Mouse (Mus musculus) liver, embryonic 14.5 days (tissue): ENCODE measurements around the gene Clec3a.
A peak's percentile ranks its signal among the peaks of the same experiment; 100 is the strongest.

Experiments
- CTCF ChIP-seq: IDR thresholded peaks from 2 replicates; pipeline ENCODE4 v1.5.1; 2016; ENCODE audit warnings: antibody characterized with exemption, low read depth, control low read depth
- EP300 ChIP-seq: IDR thresholded peaks from 2 replicates; pipeline ENCODE4 v1.6.1; 2016; ENCODE audit warnings: antibody characterized with exemption, low read depth

DNA sequence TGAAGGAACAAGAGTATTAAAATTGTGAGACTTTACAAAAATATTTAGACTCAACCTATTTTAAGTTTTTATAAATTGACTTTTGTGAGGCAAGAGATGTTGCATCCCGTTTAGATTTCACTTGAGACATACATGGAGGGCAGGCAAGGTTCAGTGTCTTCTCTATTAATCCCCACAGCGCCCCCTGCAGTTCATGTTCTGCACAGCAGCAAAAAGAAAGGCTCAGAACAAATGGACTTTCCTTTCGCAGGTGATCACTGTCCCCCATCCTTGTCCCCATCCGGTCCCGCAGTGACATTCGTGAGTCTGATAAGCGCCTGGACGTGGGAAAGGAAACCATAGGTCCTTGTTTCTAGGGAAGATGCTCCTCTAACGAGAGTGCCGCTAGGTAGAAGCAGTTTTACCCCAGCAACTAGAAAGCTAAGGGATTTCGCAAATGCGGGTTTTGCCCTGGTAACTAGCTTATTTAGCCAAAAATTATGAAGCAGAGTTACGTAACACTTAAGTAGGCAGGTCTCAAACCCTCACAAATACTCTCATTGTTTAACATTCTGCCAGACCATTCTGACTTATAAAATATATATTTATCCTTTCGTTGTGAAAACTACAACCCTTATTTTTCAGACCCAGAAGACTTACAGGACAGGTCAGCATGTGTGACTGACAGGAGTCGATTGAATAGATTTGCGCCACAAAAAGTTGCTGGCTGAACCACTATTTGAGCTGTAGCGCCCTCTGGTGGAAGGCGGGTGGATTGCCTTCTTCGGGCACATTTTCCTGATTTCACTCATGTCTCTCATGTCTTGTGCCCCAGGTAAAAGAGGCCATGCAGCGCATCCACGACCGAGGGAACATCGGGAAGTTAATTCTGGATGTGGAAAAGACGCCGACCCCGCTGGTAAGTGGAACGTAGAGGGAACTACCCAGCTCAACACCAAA is 48.6 kb upstream of the Clec3a start:
- TF ChIP-seq EP300, result no peak
- peak; percentile 87 for TF ChIP-seq CTCF
